Mouse (Mus musculus) embryo, embryonic 9.5 days (tissue): ENCODE data around the gene Dock8.

ENCODE experiments used
- DNase-seq: peaks from one replicate; pipeline ENCODE4 v3.0.0-alpha.2; 2017; ENCODE audit errors: extremely low spot score

Gene Dock8

DNA sequence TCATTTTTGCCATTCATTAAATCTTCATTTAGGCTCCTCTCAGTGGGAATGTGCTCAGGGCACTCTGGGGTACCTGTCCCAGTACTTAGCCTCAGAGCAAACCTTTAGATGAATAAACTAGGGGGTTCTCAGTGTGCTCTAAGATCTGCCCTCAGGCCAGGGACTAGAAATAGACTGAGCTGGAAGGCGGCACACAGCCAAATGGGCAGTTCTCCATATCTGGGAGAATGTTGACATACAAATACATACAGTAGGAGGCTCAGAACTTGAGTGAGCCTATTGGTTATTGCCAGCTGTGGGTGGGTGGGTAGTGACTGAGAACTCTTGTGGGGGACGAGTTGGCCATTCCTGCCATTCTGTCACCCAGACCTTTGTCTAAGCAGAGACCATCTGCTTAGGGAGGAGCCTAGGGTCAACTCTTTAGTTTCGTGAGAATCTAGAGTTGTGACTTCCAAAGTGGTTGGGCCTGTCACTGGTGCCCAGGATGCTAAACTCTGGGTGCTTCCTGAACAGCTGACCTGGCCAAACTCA, 252.3 kb downstream of the Dock8 start:
- no peak for DNase-seq
